Mouse (Mus musculus) heart, postnatal 10 days (tissue): ENCODE data around the gene Rbms1. TPM values are rescaled to one million over a fixed set of nuclear protein-coding genes. Genes with fewer than 3 reads are reported as not detected.

Source experiments
- DNase-seq, 2 experiments: peaks; one replicate each; pipeline ENCODE4 v3.0.0; 2021
- intact Hi-C: fragments of 180-260 bp; cut with DNase I; formaldehyde crosslinking; loops from one replicate; pipeline ENCODE4 v1.15.1; 2025
- total RNA-seq, 2 experiments: library from RNA; stranded (reverse); gene quantifications; 2 replicates each; pipeline ENCODE4 v1.2.3; 2021

Gene Rbms1
- total RNA-seq, 2 experiments from 2014 or later, result 87.5 to 89.3 TPM

- no peak for DNase-seq
- intact Hi-C loops, result loop anchor here (5.0 kb wide), 1 partner anchor 238 kb away; the partner anchor contains the start of gene Rbms1
Measured at GRCm38 (mm10) chr2:60724660-60725059, 238.3 kb downstream of the Rbms1 start.

- intact Hi-C loops, result loop anchor here (1.0 to 5.0 kb wide), 2 partner anchors 239 to 731 kb away; partner anchors contain the start of gene Rbms1
- DNase-seq, result peak in 1 of 2 experiments; percentile 46
Measured at GRCm38 (mm10) chr2:60722967-60723366, 240.0 kb downstream of the Rbms1 start.

GRCm38 (mm10) chr2:60722514-60722913, 240.5 kb downstream of the Rbms1 start, which contains the start of gene Itgb6:
TSS of gene Itgb6 (minus strand) at chr2:60722643.
- intact Hi-C loops, result loop anchor here (1.0 to 5.0 kb wide), 2 partner anchors 240 to 732 kb away; partner anchors contain the start of gene Rbms1
- peak; percentile 74 to 85 for DNase-seq

GRCm38 (mm10) chr2:60720906-60721305, 242.1 kb downstream of the Rbms1 start:
- intact Hi-C loops, result loop anchor here (1.0 to 5.0 kb wide), 2 partner anchors 241 to 681 kb away; partner anchors contain the start of gene Rbms1
- DNase-seq, result peak; percentile 67 to 73

GRCm38 (mm10) chr2:60720205-60720604, 242.8 kb downstream of the Rbms1 start:
- intact Hi-C loops, result loop anchor here (5.0 kb wide), 1 partner anchor 242 kb away; the partner anchor contains the start of gene Rbms1
- DNase-seq, result peak; percentile 83 to 87

GRCm38 (mm10) chr2:60717348-60717747, 245.6 kb downstream of the Rbms1 start:
- no peak for DNase-seq
- intact Hi-C loops, result no loop called here

- DNase-seq, result no peak
- intact Hi-C loops, result no loop called here
Measured at GRCm38 (mm10) chr2:60716549-60716948, 246.4 kb downstream of the Rbms1 start.

GRCm38 (mm10) chr2:60715771-60716170, 247.2 kb downstream of the Rbms1 start:
- intact Hi-C loops, result no loop called here

GRCm38 (mm10) chr2:60714971-60715502, 248.0 kb downstream of the Rbms1 start:
- intact Hi-C loops, result no loop called here
- DNase-seq, result no peak

More at GRCm38 (mm10) chr2:60715771-60716170, 247.2 kb downstream of the Rbms1 start:
- DNase-seq, result no peak

- DNase-seq, result no peak
- intact Hi-C loops, result no loop called here
Measured at GRCm38 (mm10) chr2:60714475-60714874, 248.5 kb downstream of the Rbms1 start.

GRCm38 (mm10) chr2:60713857-60714256, 249.1 kb downstream of the Rbms1 start:
- intact Hi-C loops, result no loop called here

GRCm38 (mm10) chr2:60712891-60713290, 250.1 kb downstream of the Rbms1 start:
- intact Hi-C loops, result no loop called here
- DNase-seq, result no peak

More at GRCm38 (mm10) chr2:60713857-60714256, 249.1 kb downstream of the Rbms1 start:
- no peak for DNase-seq

- no peak for DNase-seq
- intact Hi-C loops, result no loop called here
Measured at GRCm38 (mm10) chr2:60712483-60712882, 250.5 kb downstream of the Rbms1 start.

GRCm38 (mm10) chr2:60711098-60711880, 251.7 kb downstream of the Rbms1 start:
- DNase-seq, result no peak
- intact Hi-C loops, result no loop called here

- intact Hi-C loops, result no loop called here
Measured at GRCm38 (mm10) chr2:60710317-60710716, 252.7 kb downstream of the Rbms1 start.

GRCm38 (mm10) chr2:60708671-60709070, 254.3 kb downstream of the Rbms1 start:
- no peak for DNase-seq
- intact Hi-C loops, result no loop called here

More at GRCm38 (mm10) chr2:60710317-60710716, 252.7 kb downstream of the Rbms1 start:
- no peak for DNase-seq

- no peak for DNase-seq
- intact Hi-C loops, result no loop called here
Measured at GRCm38 (mm10) chr2:60706866-60707265, 256.1 kb downstream of the Rbms1 start.

- DNase-seq, result no peak
- intact Hi-C loops, result no loop called here
Measured at GRCm38 (mm10) chr2:60705426-60705825, 257.6 kb downstream of the Rbms1 start.

- DNase-seq, result peak in 1 of 2 experiments; percentile 42
- intact Hi-C loops, result no loop called here
Measured at GRCm38 (mm10) chr2:60703315-60703714, 259.7 kb downstream of the Rbms1 start.

- intact Hi-C loops, result no loop called here
- DNase-seq, result no peak
Measured at GRCm38 (mm10) chr2:60700956-60701355, 262.0 kb downstream of the Rbms1 start.
